Mouse (Mus musculus) liver, adult 2 months (tissue): ENCODE data around the gene Syne4. TPM values are rescaled to one million over a fixed set of nuclear protein-coding genes. Genes with fewer than 3 reads are reported as not detected.

Experiments used
- DNase-seq: peaks from one replicate; pipeline ENCODE4 v3.0.0-alpha.2; 2011; ENCODE audit warnings: low read depth, low spot score; ENCODE audit errors: extremely low read depth
- H3K27ac ChIP-seq: fragments of 200-500 bp; replicated peaks from 2 replicates; pipeline ENCODE4 v1.5.1; 2012; ENCODE audit warnings: low read depth, mild to moderate bottlenecking, control low read depth, inconsistent platforms, low read length; ENCODE audit not compliant: insufficient read depth
- H3K27me3 ChIP-seq: fragments of 200-500 bp; 2 replicates; pipeline ENCODE4 v1.6.1; 2012; ENCODE audit warnings: mild to moderate bottlenecking, moderate library complexity, low read length, inconsistent platforms; ENCODE audit not compliant: control insufficient read depth, insufficient read depth
- H3K36me3 ChIP-seq: fragments of 200-500 bp; 2 replicates; pipeline ENCODE4 v1.6.1; 2012; ENCODE audit warnings: low read length, inconsistent platforms; ENCODE audit not compliant: control insufficient read depth, insufficient read depth
- H3K4me1 ChIP-seq: fragments of 200-500 bp; 2 replicates; pipeline ENCODE4 v1.6.1; 2011; ENCODE audit warnings: low read length; ENCODE audit not compliant: control insufficient read depth, insufficient read depth
- H3K4me3 ChIP-seq: fragments of 200-500 bp; 2 replicates; pipeline ENCODE4 v1.5.1; 2011; ENCODE audit warnings: low read depth, mild to moderate bottlenecking, control low read depth, low read length, moderate library complexity; ENCODE audit not compliant: insufficient read depth
- H3K79me2 ChIP-seq: fragments of 200-500 bp; 2 replicates; pipeline ENCODE4 v1.6.1; 2012; ENCODE audit warnings: inconsistent platforms, mild to moderate bottlenecking, low read length, moderate library complexity; ENCODE audit not compliant: control insufficient read depth, insufficient read depth
- H3K9ac ChIP-seq: fragments of 200-500 bp; 2 replicates; pipeline ENCODE4 v1.6.1; 2012; ENCODE audit warnings: low read depth, mild to moderate bottlenecking, control low read depth, inconsistent platforms, low read length
- CTCF ChIP-seq: fragments of 200-500 bp; IDR thresholded peaks from 2 replicates; pipeline ENCODE4 v1.5.1; 2011; ENCODE audit warnings: low read depth, low read length, control low read depth
- POLR2A ChIP-seq: fragments of 200-500 bp; IDR thresholded peaks from 2 replicates; pipeline ENCODE4 v1.6.1; 2011; ENCODE audit warnings: low read length, control low read depth; ENCODE audit not compliant: insufficient read depth; ENCODE audit errors: extremely low read depth
- WGBS: fragments of 180-500 bp; shearing (Covaris S2); methylation state at CpG from one replicate; pipeline ENCODE4 v1.1.7; 2018; 5-methylcytosine and 5-hydroxymethylcytosine counted together
- polyA plus RNA-seq: library from polyadenylated mRNA; depleted of rRNA; stranded (reverse); fragments of >200 nt; gene quantifications from 2 replicates; pipeline ENCODE4 v1.2.3, GENCODE M21; 2012
- total RNA-seq: library from RNA; depleted of rRNA; stranded (reverse); fragments of >200 nt; gene quantifications from 2 replicates; pipeline ENCODE4 v1.2.3, GENCODE M21; 2014

The Syne4 gene
- total and polyA plus RNA-seq, 2 experiments = 3.5 to 4.9 TPM

GRCm38 (mm10) chr7:30353279-30353822 lies 38.7 kb downstream of the Syne4 start:
- H3K27me3 ChIP-seq = no peaks in the 10 kb centered on the region
- WGBS = 7% methylated on average over 6 of the region's 6 CpGs
- H3K9ac ChIP-seq = no peak overlapping the region
- H3K27ac ChIP-seq = no peak overlapping the region
- TF ChIP-seq CTCF = peak; percentile 76
- TF ChIP-seq POLR2A = no peak
- peak; percentile 84 for DNase-seq
- H3K4me1 ChIP-seq = peaks cover 18% of the 10 kb centered on the region
- peaks cover 5% of the 10 kb centered on the region; the same call in 1 of the 2 replicates for H3K79me2 ChIP-seq
- H3K36me3 ChIP-seq = no peaks in the 10 kb centered on the region
- H3K4me3 ChIP-seq = no peak overlapping the region

- Histone ChIP-seq H3K36me3 (no peaks in the 10 kb centered on the region), H3K79me2 (peaks cover 5% of the 10 kb centered on the region; the same call in 1 of the 2 replicates), H3K4me1 (peaks cover 18% of the 10 kb centered on the region), H3K27me3 (no peaks in the 10 kb centered on the region), H3K9ac (no peak overlapping the region), H3K4me3 (no peak overlapping the region), H3K27ac (peak overlapping the region; percentile 62; the same call in 1 of the 2 replicates)
- WGBS = 20% methylated on average over 4 of the region's 4 CpGs
- TF ChIP-seq POLR2A = no peak
- TF ChIP-seq CTCF = no peak
- peak; percentile 89 for DNase-seq
Measured at GRCm38 (mm10) chr7:30354059-30354458, 39.5 kb downstream of the Syne4 start.

- peaks cover 35% of the 10 kb centered on the region for H3K4me1 ChIP-seq
- 26% methylated on average over 7 of the region's 7 CpGs for WGBS
- H3K79me2 ChIP-seq = peaks cover 5% of the 10 kb centered on the region; the same call in 1 of the 2 replicates
- H3K9ac ChIP-seq = peak overlapping the region; percentile 43
- H3K4me3 ChIP-seq = 0 out of 2 replicates have a peak overlapping the region, but pooled peaks have one; percentile 51
- H3K27ac ChIP-seq = peak overlapping the region; percentile 98
- no peak for TF ChIP-seq POLR2A
- TF ChIP-seq CTCF = no peak
- no peaks in the 10 kb centered on the region for H3K36me3 ChIP-seq
- H3K27me3 ChIP-seq = no peaks in the 10 kb centered on the region
- DNase-seq = peak; percentile 97
Measured at GRCm38 (mm10) chr7:30358378-30359186, 44.0 kb downstream of the Syne4 start.

- Histone ChIP-seq H3K36me3 (no peaks in the 10 kb centered on the region), H3K9ac (peak overlapping the region; percentile 71), H3K79me2 (peaks cover 5% of the 10 kb centered on the region; the same call in 1 of the 2 replicates), H3K4me3 (peak overlapping the region; percentile 51; the same call in 1 of the 2 replicates), H3K4me1 (peaks cover 33% of the 10 kb centered on the region), H3K27me3 (no peaks in the 10 kb centered on the region), H3K27ac (peak overlapping the region; percentile 86)
- 32% methylated on average over 31 of the region's 31 CpGs for WGBS
- DNase-seq = peak; percentile 49
- 0 out of 2 replicates have a peak, but pooled peaks have one; percentile 25 for TF ChIP-seq POLR2A
- 0 out of 2 replicates have a peak, but pooled peaks have one; percentile 15 for TF ChIP-seq CTCF
Measured at GRCm38 (mm10) chr7:30359276-30359865, 44.8 kb downstream of the Syne4 start.

GRCm38 (mm10) chr7:30360028-30360427 lies 45.4 kb downstream of the Syne4 start:
- Histone ChIP-seq H3K9ac (peak overlapping the region; percentile 71), H3K4me1 (peaks cover 30% of the 10 kb centered on the region), H3K4me3 (peak overlapping the region; percentile 51; the same call in 1 of the 2 replicates), H3K36me3 (no peaks in the 10 kb centered on the region), H3K27me3 (no peaks in the 10 kb centered on the region), H3K79me2 (peaks cover 5% of the 10 kb centered on the region; the same call in 1 of the 2 replicates), H3K27ac (peak overlapping the region; percentile 86)
- WGBS = 29% methylated on average over 17 of the region's 17 CpGs
- DNase-seq = peak; percentile 83
- TF ChIP-seq CTCF (no peak), POLR2A (no peak)
